Mouse (Mus musculus): ENCODE measurements around the gene C2cd4c.

Gene C2cd4c

DNA sequence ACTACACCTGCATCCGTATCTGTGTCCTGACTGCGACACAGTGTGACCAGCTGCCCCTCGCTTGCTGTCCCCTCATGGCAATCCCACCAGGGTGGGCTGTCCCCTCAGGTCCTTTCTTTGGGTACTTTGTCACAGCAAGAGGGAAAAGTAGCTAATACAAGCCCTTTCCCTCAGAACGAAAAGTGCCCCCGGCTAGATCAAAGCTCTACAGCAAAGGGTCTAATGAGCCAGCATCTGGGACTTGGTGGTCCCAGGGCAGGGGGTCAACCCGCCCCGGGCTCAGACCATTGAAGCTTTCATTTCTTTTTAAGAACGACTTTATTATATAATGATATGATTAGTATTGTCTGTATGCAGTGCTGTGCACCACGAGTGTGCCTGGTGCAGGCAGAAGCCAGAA lies 35.5 kb downstream of the C2cd4c start:
- DNase-seq = no peak

DNA sequence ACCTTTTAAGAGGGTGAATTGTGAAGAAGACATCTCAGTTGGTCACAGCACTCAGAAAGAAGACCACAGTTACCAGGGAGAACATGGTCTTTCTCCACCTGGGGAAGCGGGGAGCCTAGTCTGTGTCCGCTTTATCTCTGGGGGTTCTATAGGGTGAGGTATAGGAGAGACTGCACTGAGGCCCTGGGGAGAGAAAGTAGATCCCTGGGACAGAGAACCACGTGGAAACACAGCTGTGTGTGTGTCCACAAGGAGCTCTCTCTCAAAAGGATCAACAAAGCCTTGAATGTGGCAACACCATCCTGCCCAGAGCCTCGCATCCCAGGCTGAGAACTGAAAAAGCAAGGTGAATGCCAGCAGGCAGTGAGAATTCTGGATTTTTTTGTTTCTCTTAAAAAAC lies 36.4 kb downstream of the C2cd4c start:
- DNase-seq = no peak

DNA sequence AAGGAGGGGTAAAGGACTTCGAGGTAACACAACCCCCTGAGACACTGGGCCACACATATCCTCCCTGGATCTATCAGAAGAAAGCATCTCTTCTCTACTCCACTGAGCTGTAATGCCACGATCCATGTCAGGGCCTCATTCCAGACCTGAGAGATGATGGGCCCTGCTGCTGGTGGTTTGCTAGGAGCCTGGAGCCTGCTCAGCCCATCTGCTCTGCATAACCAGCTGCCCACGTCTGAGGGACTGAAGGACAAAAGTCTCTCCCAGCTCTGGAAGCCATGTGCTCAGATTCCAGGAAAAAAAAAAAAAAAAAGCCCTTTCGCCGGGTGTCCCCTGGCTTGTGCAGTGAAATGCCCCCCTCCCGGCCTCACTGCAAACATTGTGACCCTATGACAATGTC lies 38.1 kb downstream of the C2cd4c start:
- no peak for DNase-seq

DNA sequence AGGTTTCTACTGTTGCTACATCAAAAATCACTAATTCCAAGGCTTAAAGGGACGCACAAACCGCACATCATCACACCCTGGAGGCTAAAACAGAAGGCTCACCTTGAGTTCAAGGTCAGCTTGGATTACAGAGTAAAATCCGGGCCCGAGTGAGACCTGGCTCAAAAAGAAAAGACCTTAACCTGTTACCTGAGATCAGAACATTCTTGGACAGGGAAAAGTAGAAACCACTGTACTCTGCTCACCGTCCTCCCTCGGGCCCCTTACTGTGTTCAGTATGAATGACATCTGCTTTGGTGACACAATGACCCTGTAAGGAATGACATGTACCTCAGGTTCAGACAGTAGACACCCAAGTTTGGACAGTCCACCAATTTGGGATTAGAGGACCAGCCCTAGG lies 39.0 kb downstream of the C2cd4c start:
- no peak for DNase-seq

DNA sequence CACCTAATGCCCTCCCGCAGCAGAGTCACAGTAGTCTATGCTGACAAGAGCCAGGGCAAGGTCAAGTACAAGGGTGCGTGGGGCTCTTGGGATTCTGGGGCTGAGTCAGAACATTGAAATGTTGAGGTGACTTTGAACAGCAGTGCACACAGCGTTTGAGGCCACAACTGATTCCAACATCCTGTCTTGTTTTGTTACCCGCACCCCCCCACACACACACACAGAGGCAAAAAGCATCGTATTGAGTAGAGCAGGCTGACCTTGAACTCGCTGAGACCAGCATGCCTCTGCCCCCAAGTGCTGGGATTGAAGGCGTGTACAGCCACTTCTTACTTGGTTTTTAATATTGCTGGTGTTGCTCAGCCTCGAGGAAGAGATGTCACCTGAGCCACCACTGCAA lies 39.5 kb downstream of the C2cd4c start:
- DNase-seq = no peak

DNA sequence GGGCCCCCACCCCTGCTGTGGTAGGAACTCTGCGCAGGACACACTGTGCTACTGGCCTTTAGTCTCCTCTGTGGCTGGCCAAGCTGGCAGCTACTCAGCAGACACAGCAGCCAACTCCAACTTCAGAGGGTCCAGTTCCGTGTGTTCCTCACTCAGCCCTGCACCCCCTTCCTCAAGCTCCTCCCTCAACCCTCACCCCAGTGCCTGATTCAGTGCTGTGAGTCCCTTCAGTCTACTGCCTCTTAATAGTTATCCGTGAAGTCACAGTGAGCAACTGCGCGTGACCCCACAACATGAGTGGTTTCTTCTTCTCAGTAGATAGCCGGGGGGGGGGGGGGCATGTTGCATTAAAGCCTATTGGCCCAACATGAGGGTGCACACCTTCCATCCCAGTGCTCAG lies 40.2 kb downstream of the C2cd4c start:
- no peak for DNase-seq

DNA sequence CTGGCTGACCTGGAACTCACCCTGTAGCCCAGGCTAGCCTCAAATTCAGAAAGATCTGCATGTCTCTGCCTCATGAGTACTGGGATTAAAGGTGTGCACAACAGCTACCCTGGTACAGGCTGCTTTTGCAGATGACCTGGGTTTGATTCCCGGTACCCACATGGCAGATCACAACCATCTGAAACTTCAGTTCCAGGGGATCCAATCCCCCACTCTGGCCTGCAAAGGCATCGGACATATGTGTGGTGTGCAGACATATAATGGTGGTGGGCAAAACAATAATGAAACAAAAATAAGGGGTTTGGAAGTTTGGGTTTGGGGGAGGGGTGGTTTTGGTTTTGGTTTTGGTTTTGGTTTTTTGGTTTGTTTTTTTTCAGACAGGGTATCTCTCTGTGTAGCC lies 42.5 kb downstream of the C2cd4c start:
- DNase-seq = no peak

DNA sequence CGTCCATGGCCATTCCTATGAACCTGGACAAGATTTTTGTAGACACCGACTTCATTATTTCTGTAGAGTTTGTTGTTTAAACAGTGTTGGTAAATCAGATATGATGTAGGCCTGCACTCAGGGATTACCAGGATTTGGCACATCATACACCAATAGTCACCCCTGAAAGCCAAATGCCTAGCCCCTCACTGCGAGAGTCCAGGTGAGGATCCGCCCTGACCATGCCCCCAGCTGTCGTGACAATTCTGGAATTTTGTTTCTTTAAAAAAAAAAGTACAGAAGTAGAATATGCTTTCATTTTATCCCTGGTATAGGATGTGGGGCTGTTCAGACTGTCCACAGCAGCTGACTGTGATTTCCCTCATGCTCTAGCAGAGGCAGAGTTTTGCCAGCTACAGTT lies 43.9 kb downstream of the C2cd4c start:
- no peak for DNase-seq

DNA sequence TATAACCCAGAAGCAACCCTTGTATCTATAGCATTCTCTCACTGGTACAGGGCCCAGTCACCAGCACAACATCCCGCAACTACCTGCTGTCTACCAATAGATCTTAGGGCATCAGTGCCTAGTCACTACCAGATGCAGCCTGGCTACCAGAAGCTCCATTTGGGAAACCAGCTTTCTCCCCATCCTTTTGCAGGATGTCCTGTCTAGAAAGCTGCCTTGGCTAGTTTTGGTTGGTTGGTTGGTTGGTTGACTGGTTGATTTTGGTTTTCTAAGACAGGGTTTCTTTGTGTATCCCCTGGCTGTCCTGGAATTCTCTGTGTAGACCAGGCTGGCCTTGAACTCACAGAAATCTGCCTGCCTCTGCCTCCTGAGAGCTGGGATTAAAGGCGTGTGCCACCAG lies 54.1 kb downstream of the C2cd4c start:
- DNase-seq = no peak

DNA sequence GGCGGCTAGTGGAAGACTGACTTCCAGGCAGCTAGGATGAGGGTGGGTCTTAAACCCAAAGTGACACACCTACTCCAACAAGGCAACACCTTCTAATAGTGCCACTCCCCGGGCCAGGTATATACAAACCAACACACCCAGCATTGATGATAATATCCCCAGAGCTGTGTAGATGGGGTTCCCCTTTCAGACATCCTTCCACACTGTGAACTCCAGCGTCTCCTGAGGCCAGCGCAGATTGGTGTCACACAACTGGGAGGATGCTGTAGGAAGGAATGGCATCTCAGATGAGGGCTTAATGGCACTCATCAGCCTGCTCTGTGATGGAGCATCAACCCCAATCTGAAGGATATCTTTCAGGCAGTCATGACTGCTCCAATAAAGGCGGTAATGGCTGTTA lies 56.3 kb downstream of the C2cd4c start:
- DNase-seq = no peak

DNA sequence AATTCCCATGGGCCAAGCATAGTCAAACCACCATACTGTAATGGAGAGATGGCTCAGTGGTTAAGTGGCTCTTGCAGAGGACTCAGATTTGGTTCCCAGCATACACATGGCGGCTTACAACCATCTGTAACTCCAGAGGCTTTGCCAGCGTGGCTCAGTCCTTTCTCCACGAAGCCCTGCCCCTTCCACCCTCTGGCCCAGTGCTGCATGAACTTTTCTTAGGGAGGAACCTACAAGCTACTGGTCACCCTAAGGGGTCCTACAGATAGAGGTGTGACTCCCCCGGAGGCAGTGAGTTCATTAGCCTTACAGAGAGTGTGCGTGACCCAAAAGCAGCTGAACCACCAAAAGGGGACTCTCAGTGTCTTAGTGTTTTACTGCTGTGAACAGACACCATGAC lies 56.9 kb downstream of the C2cd4c start:
- DNase-seq = no peak
